Mouse (Mus musculus) Patski (cell line): ENCODE results near the gene Oser1. TPM values are rescaled to one million over a fixed set of nuclear protein-coding genes. Genes with fewer than 3 reads are reported as not detected.
A peak's percentile ranks its signal among the peaks of the same experiment; 100 is the strongest.

Experiments
- ATAC-seq: fragments of 100-300 bp; one replicate; pipeline ENCODE4 v1.8.0; 2021
- CTCF ChIA-PET: fragments of 350-600 bp; sonication (Branson Sonifier 250); formaldehyde crosslinking; loops from one replicate; lab custom pipeline; 2022; ENCODE audit warnings: inconsistent platforms; lab: Charles Lee
- POLR2A ChIA-PET: fragments of 350-600 bp; sonication (Branson Sonifier 250); formaldehyde crosslinking; loops from one replicate; lab custom pipeline; 2022; ENCODE audit warnings: antibody characterized with exemption, inconsistent platforms; lab: Charles Lee
- DNase-seq: peaks from one replicate; pipeline ENCODE4 v3.0.0-alpha.2; 2011; ENCODE audit warnings: low read depth, low spot score
- H3K27me3 ChIP-seq: fragments of 371-371 bp; one replicate; pipeline ENCODE4 v1.5.1; 2021
- CTCF ChIP-seq: fragments of 100-300 bp; IDR thresholded peaks from one replicate; pipeline ENCODE4 v1.5.1; 2021
- in situ Hi-C: fragments of 300-500 bp; cut with MboI; formaldehyde crosslinking; loops from 3 replicates; pipeline ENCODE4 v1.11.1; 2018; ENCODE audit warnings: low pct_unique_long_range_greater_than_20kb, mixed read lengths
- polyA plus RNA-seq: library from polyadenylated mRNA; unstranded; gene quantifications from one replicate; pipeline ENCODE4 v1.2.3, GENCODE M21; 2021

The Oser1 gene
- polyA plus RNA-seq, 1 experiment from 2014 or later: 39.0 TPM

DNA sequence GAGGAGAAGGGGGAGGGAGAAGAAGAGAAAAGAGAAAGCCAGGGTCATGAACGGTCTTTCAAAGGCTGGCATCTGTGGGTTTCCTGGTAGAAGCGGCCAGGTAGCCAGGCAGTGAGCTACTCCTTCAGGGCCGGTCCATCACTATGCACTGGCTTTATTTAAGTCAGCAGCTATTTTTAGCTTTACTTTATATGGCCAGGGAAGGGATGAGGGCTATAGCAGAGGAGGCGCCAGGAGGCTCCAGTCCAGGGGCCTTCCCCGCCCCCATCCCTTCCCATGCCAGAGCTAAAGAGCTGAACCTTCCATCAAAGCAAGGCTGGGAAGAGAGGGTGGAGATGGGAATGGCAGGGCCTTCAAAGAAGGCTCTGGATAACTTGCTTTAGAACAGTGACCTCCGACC is 32.1 kb downstream of the Oser1 start:
- TF ChIP-seq CTCF: no peak
- ATAC-seq (no peak), DNase-seq (no peak)
- POLR2A ChIA-PET: interaction anchor here (1.1 kb wide), 1 partner anchor 20 kb away, joined by 3 read pairs; no protein-coding TSS in a partner anchor
- in situ Hi-C loops: no loop called here
- CTCF ChIA-PET: interaction anchor here (1.1 to 2.2 kb wide), 3 partner anchors 9 to 52 kb away, joined by 3 to 19 read pairs (median 10); no protein-coding TSS in a partner anchor
- H3K27me3 ChIP-seq: no peaks in the 10 kb centered on the region

DNA sequence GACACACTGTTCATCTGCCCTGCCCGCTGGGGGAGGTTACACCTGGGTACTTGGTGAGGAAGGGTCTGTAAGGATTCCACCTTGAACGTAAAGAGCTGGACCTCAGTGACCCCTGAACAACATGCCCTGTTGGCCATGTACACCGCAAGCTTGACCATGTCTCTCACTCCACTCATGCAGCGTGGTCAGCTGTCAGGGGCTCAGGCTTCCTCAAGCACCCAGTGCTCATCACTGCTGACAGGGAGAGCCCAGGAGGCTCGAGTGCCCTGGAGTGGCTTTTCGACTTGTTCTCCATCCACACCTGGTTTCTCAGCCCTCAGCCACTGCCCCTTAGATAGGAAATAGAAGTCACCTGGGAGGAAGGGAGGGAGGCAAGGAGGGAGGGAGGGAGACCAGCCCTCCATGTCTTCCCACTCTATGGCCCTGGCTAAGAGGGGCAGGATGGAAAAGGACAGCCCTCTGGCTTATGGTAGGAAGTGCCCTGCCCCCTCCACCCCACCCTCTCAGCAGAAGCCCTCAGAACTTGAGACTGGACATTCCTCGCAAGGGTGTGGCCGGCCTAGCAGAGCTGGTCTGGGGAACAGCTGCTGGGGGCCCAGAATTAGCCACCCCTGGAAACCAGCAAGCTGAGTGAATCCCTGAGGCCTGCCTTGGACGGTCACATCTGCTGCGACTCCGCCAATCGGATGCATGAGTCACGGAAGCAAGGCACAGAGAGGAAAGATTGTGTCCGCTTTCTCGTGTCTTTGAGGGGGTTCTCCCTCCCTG is 37.9 kb downstream of the Oser1 start:
- no peak for ATAC-seq
- ChIA-PET CTCF (interaction anchor here (0.8 to 2.5 kb wide), 2 partner anchors 15 to 46 kb away, joined by 3 to 8 read pairs; no protein-coding TSS in a partner anchor), POLR2A (no interaction called here)
- peak; percentile 13 for DNase-seq
- in situ Hi-C loops: no loop called here
- H3K27me3 ChIP-seq: no peaks in the 10 kb centered on the region
- no peak for TF ChIP-seq CTCF

DNA sequence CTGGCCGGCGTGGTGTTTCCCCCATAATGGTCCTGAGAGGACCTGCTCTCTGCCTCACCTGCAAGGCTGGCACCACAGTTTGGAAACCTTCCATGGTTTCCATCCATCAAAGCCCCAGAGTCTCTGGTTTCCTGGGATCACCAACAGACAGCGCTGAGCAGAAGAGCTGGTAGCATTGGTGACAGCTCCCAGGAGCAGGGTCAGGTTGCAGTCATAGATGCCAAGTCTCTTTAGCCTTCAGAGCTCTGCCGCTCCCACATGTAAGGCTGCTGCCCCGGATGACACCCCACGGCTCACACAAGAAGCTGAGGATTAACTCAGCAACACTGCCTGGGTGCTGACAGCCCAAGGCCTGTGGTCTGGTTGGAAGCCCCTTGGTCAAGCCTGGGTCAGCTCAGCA is 39.4 kb downstream of the Oser1 start:
- ATAC-seq (no peak), DNase-seq (no peak)
- in situ Hi-C loops: no loop called here
- no peak for TF ChIP-seq CTCF
- ChIA-PET POLR2A (no interaction called here), CTCF (interaction anchor here (1.1 kb wide), 1 partner anchor 35 kb away, joined by 3 read pairs; no protein-coding TSS in a partner anchor)
- no peaks in the 10 kb centered on the region for H3K27me3 ChIP-seq

DNA sequence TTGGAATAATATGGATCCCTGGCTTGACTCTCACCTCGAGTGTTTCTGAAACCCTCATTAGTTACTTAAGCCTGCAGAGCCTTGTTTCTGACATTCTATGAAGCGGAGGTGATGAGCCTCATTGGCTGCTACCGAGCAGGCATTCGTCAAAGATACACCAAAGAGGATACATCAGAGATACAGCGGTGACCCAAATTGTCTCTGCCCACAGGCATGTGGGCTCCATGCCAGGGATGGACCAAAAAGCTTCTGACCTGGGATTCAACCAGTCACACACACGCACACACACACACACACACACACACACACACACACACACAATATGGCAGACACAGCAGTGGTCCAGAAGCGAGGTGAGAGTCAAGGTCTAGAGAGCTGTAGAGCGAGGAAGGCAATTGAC is 43.3 kb downstream of the Oser1 start:
- ATAC-seq (no peak), DNase-seq (no peak)
- CTCF ChIA-PET: interaction anchor here (0.9 to 2.4 kb wide), 2 partner anchors 11 to 19 kb away, joined by 3 to 5 read pairs; no protein-coding TSS in a partner anchor
- POLR2A ChIA-PET: no interaction called here
- in situ Hi-C loops: no loop called here
- TF ChIP-seq CTCF: no peak
- no peaks in the 10 kb centered on the region for H3K27me3 ChIP-seq

DNA sequence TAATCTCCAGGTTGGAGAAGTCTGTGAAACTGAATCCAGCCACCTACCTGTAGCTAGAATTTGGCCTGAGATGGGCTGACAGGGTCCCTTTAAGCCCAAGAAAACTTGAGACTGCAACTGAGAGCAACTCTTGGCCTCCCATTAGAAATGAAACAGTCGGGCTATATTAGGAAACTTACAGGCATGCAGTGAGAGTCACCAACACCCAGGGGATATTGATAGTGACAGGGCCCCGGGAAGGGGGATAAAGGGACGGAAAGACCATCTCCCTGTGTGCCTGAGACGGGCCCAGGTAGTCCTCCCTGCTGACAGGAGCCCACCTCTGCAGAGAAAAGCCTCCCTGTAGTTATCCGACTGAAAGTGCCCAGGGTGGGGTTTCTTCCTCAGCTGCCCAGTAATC is 45.1 kb downstream of the Oser1 start:
- in situ Hi-C loops: no loop called here
- ChIA-PET POLR2A (no interaction called here), CTCF (interaction anchor here (0.9 to 1.0 kb wide), 3 partner anchors 10 to 39 kb away, joined by 3 read pairs; no protein-coding TSS in a partner anchor)
- no peaks in the 10 kb centered on the region for H3K27me3 ChIP-seq
- TF ChIP-seq CTCF: no peak
- DNase-seq: no peak
- no peak for ATAC-seq

DNA sequence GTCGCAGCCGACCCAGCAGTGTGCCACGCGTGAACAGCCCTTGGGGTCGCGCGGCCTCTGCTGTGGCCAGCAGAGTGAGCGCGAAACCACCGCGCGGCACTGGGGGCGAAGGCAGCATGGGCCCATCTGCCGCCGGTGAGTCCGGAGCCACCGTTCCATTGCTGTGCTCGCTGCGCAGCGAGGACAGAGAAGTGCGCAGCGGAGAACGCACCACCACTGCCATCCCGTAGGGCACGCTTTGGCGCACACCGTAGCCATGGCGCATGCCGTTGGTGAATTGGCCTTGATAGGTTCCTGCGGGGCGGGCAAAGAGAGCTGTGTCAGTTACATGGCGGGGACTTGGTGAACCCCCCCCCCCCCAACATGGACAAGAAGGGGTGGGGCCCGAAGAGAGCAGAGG is 48.4 kb downstream of the Oser1 start:
- ATAC-seq (no peak), DNase-seq (no peak)
- TF ChIP-seq CTCF: no peak
- CTCF ChIA-PET: no interaction called here
- no peaks in the 10 kb centered on the region for H3K27me3 ChIP-seq
- POLR2A ChIA-PET: no interaction called here
- in situ Hi-C loops: no loop called here

DNA sequence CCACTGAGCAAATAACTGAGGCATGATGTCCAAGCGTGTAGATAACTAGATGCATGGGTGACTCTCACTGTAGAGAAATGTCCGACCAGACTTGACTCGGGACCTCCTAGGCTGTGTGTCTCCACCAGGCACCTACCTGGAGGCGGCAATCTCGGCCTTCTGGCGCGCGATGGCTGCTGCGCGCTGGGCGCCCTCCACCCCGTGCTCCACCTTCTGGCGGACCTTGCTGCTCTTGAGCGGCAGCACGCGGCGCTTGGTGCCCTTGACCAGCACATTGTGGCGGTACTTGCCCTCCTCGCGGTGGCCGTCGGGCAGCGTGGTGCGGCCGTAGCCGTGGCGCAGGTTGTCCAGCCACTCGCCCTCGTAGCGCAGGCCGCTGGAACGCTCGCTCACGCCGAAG is 49.0 kb downstream of the Oser1 start:
- ChIA-PET POLR2A (no interaction called here), CTCF (no interaction called here)
- TF ChIP-seq CTCF: no peak
- ATAC-seq (no peak), DNase-seq (no peak)
- H3K27me3 ChIP-seq: no peaks in the 10 kb centered on the region
- in situ Hi-C loops: no loop called here

DNA sequence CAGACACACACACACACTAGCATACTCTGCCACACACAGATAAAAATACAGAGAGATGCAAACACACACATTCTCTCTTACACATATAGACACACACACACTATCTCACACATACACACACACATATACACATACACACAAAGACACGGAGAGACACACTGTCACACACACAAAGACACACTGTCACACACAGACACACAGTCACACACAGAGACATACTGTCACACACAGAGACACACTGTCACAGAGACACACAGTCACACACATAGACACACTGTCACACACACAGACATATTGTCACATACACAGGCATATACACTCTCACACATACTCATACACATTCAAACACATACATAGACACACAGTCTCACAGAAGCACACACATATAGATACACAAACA is 51.9 kb downstream of the Oser1 start:
- ChIA-PET POLR2A (interaction anchor here (1.0 kb wide), 1 partner anchor 21 kb away, joined by 3 read pairs; no protein-coding TSS in a partner anchor), CTCF (no interaction called here)
- ATAC-seq (no peak), DNase-seq (no peak)
- H3K27me3 ChIP-seq: no peaks in the 10 kb centered on the region
- no peak for TF ChIP-seq CTCF
- in situ Hi-C loops: no loop called here

DNA sequence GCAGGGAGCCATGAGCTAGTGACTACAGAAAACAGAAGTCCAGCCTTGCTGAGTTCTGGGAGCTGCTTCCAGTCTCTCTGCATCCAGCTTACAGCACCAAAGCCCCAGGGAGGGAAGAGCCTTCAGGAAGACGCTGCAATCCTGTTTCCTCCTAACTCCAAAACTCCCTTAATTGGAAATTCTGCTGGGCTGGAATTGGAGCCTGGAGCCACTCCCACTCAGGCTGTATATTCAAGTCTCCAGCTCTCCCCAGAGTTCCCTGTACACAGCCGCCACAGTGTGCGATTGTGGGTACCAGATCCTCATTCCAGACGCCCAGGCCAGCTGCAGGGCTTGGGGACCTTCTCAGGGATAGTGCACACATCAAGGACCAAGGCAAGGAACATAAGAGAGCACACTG is 54.3 kb downstream of the Oser1 start:
- in situ Hi-C loops: no loop called here
- POLR2A ChIA-PET: interaction anchor here (0.7 to 1.2 kb wide), 2 partner anchors 12 to 412 kb away, joined by 3 read pairs; no protein-coding TSS in a partner anchor
- no peaks in the 10 kb centered on the region for H3K27me3 ChIP-seq
- DNase-seq: no peak
- CTCF ChIA-PET: interaction anchor here (0.8 to 3.1 kb wide), 4 partner anchors 12 to 31 kb away, joined by 3 to 16 read pairs (median 4); no protein-coding TSS in a partner anchor
- no peak for ATAC-seq
- TF ChIP-seq CTCF: no peak

DNA sequence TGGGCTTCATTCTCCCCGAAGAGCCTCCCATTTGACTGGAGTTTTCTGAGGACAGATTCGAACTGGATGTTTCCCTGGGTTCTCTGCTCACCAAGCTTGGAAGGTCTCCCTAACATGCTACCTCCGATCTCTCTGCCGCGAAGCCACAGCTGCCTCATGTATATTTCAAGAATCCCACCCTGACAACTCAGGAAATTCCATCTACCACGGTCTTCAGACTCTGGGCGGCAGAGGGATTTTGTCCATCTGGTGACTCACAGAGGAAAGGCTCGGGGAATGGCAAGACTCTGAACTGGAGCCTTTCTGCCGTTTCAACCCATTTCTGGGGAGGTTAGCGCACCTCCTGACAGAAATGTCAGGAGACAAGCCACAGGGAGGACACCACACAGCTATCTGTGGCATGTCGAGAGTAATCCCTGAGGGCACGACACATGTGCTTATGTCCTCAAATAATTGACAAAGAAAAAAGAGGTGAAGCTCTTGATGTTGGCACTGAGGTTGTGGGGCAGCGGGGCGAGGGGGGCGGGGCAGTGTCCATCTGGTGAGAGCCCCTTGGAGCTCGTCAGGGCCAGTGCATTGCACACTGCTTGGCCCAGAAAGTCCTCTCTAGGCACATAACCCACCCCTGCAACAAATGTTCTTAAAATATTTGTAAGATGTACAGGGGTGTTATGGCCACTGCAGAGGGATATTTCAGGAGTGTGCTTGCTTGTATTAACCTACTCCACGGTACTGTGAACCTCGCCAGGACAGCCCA is 59.5 kb downstream of the Oser1 start:
- TF ChIP-seq CTCF: no peak
- POLR2A ChIA-PET: interaction anchor here (1.8 kb wide), 1 partner anchor 19 kb away, joined by 4 read pairs; no protein-coding TSS in a partner anchor
- no peak for DNase-seq
- peak; percentile 83 for ATAC-seq
- CTCF ChIA-PET: interaction anchor here (0.8 kb wide), 1 partner anchor 36 kb away, joined by 3 read pairs; no protein-coding TSS in a partner anchor
- no peaks in the 10 kb centered on the region for H3K27me3 ChIP-seq
- in situ Hi-C loops: no loop called here
